Mouse (Mus musculus) layer of hippocampus, adult 9-11 months (tissue): Measurements from ENCODE around the gene Ntsr2.

Experiments used
- DNase-seq: peaks from one replicate; pipeline ENCODE4 v3.0.0; 2022

Ntsr2 gene

GRCm38 (mm10) chr12:16653332-16654093 lies at the start of gene Ntsr2:
Gene Ntsr2 (plus strand): TSS chr12:16653382.
- peak; percentile 62 for DNase-seq

- DNase-seq = no peak
Measured at GRCm38 (mm10) chr12:16605624-16606023, 47.6 kb upstream of the Ntsr2 start.

GRCm38 (mm10) chr12:16610936-16611335 lies 42.2 kb upstream of the Ntsr2 start, which contains the start of gene Lpin1:
Gene Lpin1 (minus strand): TSS chr12:16610966.
- DNase-seq = no peak

DNA sequence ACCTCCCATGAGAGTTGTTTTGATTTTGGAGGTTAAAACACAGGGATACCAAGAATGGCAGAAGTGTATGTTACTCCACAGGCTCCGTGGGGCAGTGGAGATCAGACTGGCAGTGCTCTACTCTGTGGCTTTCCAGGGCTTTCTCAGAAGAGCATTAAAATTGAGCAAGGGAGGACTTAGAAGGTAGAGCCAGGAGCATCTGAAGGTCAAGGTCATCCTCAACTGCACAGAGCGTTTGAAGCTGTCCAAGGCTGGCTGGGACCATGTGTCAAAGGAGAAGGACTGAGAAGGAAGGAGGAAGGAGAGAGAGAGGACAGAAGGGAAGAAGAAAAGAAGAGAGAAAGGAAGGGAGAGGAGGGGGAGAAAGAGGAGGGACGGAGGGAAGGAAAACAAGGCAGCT lies 38.6 kb upstream of the Ntsr2 start:
- no peak for DNase-seq

DNA sequence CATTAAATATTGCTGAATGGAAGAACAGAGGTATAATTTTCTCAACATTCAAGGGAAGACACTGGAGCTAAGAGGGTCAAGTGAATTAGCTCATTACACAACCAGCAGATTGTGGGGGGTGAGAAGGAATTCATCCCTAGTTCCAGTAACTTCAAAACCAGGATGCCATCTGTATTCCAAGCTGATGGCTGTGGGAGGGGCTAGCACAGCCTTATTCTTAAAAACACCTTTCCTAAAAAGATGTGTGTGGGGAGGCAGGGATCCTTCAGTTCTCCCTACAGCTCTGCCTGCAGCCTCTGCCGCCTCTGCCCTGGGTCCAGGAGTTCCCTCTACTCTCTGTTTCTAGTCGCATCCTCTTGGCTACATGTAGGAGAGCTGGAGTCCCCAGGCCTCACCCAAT lies 37.4 kb upstream of the Ntsr2 start:
- DNase-seq = no peak

GRCm38 (mm10) chr12:16618512-16619274 lies 34.5 kb upstream of the Ntsr2 start:
- peak; percentile 80 for DNase-seq

DNA sequence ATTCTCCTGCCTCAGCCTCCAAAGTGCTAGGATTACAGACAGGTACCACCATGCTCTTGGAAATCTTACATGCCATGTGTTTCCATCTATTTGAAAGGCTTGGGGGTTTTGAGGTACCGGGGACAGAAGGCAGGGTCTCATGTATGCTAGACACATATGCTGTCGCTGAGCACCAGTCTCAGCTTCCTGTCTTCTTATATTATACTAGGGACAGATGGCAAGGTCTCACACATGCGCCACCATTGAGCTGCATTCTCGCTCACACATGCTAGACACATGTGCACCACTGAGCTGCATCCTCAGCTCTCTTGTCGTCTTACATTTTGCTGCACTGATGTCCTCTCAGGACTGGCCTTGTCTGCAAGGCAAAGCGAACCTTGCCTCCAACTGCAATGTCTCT lies 33.7 kb upstream of the Ntsr2 start:
- no peak for DNase-seq

- no peak for DNase-seq
Measured at GRCm38 (mm10) chr12:16620230-16620629, 33.0 kb upstream of the Ntsr2 start.

- DNase-seq = no peak
Measured at GRCm38 (mm10) chr12:16630152-16630865, 22.9 kb upstream of the Ntsr2 start.

DNA sequence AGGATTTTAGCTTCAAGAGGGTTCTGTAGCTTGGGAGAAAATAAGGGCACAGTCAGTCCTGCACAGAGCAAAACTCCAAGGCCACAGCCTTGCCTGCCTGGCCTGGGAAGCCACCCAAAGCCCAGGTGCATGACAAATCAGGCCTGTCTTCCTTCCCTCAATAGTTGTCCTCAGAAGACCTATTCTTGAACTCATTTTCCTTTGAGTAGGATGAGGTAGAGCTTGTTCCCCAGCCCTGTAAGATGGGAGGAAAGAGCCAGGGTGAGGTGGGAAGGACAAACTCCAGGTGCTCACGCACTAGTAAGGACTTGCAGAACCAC lies 22.4 kb upstream of the Ntsr2 start:
- no peak for DNase-seq

DNA sequence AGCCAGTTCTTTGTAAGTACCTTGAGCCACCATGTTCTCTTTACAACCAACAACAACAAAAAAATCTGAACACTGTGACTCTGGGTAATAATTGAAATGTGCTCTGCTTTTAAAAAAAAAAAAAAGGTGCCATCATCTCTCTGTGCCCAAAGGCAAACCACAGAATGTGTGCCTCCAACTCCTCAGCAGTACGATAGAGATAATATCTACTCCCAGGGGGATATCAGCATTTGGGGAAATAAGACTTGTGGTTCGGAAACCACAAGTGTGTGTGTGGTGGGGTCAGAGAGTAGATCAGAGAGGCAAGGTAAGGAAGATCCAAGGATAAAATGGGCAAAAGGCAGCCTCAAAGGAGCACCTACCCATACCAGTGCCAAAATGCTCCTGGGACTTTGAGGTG lies 21.8 kb upstream of the Ntsr2 start:
- no peak for DNase-seq

DNA sequence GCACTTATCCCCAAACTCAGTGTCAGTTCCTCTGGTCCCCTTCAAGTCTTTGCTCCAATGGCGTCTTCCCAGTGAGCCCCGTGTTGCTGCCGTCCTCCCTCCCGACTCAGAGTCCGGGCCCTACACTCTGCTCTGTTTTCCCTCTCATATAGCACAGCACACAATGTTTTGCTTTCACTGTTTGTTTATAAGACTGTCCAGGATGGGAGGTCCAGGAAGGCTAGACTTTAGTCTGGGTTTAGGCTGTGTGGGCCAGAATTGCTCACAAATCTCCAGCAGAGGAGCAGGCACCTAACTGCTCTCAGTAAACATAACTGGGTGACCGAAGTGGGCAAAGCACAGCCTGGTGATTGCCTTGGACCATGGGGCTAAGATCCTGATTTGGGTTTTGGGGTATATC lies 19.9 kb upstream of the Ntsr2 start:
- DNase-seq = no peak

DNA sequence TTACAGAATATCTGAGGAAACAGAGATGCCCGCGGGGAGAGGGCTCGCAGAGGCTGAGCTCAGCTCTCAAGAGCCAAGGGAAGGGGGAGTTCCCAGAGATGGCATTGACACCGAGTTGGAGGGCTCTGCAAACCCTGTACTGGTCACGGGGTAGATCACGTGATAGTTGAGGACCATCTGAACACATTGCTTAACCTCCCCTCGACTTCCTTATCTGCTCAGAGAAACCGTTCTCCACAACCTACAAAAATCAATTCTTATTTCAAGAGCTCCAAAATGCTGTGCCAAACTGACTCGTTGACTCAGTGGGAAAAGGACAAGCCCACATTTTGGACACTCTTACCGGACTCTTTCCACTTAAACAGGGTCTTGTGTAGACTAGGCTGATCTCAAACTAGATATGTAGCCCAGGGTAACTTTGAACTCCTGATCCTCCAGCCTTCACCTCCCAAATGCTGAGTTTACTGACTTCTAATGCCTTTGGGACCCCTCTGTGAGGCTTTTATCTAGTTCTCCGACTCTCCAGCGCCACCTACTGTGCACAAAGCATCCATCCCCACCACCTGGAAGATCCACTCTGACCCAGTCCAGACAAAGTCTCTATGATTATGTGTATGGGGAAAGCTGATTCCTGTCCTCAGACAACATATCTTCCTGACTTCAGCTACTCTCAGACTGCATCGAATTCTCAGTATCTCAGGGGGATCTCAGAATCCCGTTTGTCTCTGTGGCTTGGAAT lies 18.9 kb upstream of the Ntsr2 start:
- no peak for DNase-seq

DNA sequence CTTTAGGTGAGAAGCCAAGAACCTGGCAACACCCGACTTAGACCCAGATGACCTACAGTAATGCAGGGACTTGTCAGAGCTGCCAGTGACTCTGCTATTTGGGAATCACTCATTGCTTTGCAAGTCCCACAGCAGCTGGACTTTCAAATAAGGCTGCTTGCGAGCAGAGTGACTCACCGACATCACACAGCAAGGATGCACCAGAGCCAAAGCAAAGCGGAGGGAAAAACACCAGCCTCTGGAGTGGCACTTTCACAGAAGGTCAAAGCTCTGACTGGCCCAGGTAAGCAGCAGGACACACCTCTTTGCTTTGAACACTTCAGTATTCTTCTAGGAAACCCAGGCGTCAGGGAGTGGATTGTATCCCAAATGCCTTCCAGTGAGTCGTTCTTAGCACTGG lies 17.4 kb upstream of the Ntsr2 start:
- DNase-seq = no peak

DNA sequence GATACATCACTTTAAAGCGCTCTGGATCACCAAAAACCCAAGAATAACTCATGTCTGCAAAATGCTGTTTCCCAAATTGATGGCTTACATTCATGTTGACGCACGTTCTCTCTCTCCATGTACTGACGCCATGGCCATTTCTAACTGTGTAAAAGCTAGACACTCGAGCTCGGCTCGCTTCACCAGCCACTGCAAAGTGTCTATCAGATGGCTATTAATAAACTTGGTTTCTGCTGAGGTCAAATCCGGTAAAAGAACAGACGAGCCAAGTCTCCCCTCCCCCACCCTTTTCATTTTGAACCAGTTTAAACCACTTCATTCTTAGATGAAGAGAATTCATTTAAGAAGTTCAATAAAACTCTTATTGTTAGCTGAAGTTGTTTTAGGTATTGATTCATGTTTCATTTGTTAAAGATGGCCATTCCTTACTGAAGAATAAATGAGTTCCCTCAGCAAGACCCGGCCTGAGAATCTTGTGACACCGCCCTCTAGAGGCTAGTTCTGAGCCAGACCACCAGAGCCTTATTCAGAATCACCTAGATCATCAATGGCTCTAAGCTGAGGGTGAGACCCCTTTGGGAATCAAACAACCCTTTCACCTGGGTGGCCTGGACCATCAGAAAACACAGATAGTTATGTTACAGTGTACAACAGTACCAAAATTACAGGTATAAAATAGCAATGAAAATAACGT lies 14.0 kb upstream of the Ntsr2 start:
- DNase-seq = no peak

DNA sequence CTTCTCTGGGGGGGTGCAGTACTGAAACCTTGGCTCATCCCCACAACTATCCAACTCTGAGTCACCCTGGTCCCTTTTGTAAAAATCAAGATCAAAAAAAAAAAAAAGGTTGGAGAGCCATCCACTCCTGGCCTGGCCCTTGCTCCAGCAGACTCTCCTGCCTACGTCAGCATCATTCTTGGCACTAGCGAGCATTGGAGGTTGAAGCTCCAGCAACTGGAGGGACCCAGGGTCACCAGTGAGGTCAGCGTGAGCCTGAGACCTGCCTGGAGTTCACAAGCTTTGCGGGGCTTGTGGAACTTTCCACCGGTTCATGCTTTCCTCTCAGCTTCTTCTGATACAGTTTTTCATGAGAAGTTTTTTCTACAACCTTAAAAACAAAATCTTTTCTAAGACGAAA lies 13.1 kb upstream of the Ntsr2 start:
- no peak for DNase-seq

- no peak for DNase-seq
Measured at GRCm38 (mm10) chr12:16642000-16642399, 11.2 kb upstream of the Ntsr2 start.

- DNase-seq = peak; percentile 52
Measured at GRCm38 (mm10) chr12:16643508-16644345, 9.5 kb upstream of the Ntsr2 start.

DNA sequence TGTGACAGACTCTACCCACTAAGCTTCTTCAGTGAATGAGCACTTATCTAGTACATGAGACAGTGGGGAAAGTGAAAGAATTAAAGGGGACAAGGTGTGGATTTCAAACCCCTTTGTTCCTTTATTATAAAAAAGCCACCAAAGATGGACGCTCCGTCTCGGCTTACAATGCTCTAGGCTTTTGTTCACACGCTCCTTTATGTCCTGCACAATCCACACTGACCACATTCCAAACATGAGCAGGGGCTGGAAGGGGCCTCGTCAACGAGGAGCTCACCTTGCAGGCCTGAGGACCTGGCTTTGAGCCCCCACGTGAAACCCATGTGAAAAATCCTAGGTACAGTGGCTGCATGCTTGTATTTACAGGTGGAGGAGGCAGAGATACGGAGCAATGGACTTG lies 8.5 kb upstream of the Ntsr2 start:
- no peak for DNase-seq

DNA sequence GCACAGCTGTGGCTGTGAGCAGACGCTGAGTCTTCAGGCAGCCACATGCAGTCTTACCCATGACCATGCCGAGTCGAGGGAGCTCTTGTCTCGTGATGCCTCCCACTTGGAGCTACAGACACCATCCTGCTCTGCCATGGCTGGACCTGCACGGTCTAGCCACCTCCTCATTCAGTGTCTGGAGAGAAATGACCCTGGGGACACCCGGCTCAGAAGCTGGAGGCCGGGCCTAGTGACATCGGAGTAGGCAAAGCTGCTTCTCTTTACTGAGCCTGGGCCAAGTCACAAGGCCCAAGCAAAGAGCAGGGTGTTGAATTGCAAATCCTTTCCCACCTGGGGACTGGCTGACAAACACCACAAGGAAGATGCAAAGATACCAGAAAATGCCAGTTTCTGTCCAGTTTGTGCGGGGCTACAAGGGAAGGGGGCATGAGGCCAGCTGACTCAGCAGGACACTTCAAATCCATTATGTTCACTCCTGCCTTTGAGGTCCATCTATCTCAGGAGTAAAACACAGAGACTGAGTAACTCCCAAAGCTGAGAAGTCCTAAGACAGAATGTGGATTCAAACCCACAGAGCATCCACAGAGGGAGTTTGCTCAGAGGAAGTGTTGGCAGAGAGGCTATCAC lies 6.3 kb upstream of the Ntsr2 start:
- no peak for DNase-seq

- DNase-seq = no peak
Measured at GRCm38 (mm10) chr12:16648273-16648672, 4.9 kb upstream of the Ntsr2 start.
